Mouse (Mus musculus) gastrocnemius, postnatal 14 days (tissue): ENCODE results near the gene Klhl3. TPM values are rescaled to one million over a fixed set of nuclear protein-coding genes. Genes with fewer than 3 reads are reported as not detected.

Experiments
- DNase-seq: peaks from one replicate; pipeline ENCODE4 v3.0.0; 2021; ENCODE audit warnings: mixed read lengths
- intact Hi-C: fragments of 180-260 bp; cut with DNase I; formaldehyde crosslinking; loops from one replicate; pipeline ENCODE4 v1.15.1; 2025; ENCODE audit warnings: low total_unique reads
- microRNA-seq, 2 experiments: library from miRNA; unstranded; fragments of <30 nt; microRNA quantifications; one replicate each; pipeline ENCODE4 v1.2.0; 2021
- total RNA-seq, 2 experiments: library from RNA; stranded (reverse); gene quantifications; 2 replicates each; pipeline ENCODE4 v1.2.3; 2021

Gene Klhl3
- total RNA-seq, 2 experiments from 2014 or later, result 1.0 to 1.2 TPM

GRCm38 (mm10) chr13:57995864-57996263, 117.5 kb downstream of the Klhl3 start:
- intact Hi-C loops, result no loop called here
- no peak for DNase-seq

GRCm38 (mm10) chr13:57984637-57985036, 128.8 kb downstream of the Klhl3 start:
- no peak for DNase-seq
- intact Hi-C loops, result no loop called here

- no peak for DNase-seq
- intact Hi-C loops, result no loop called here
Measured at GRCm38 (mm10) chr13:57984163-57984562, 129.2 kb downstream of the Klhl3 start.

- DNase-seq, result no peak
- intact Hi-C loops, result no loop called here
Measured at GRCm38 (mm10) chr13:57983330-57983729, 130.1 kb downstream of the Klhl3 start.

- no peak for DNase-seq
- intact Hi-C loops, result no loop called here
Measured at GRCm38 (mm10) chr13:57982904-57983303, 130.5 kb downstream of the Klhl3 start.

GRCm38 (mm10) chr13:57980679-57981078, 132.7 kb downstream of the Klhl3 start:
- DNase-seq, result no peak
- intact Hi-C loops, result no loop called here

GRCm38 (mm10) chr13:57980071-57980470, 133.3 kb downstream of the Klhl3 start:
- no peak for DNase-seq
- intact Hi-C loops, result no loop called here

GRCm38 (mm10) chr13:57978931-57979330, 134.5 kb downstream of the Klhl3 start:
- intact Hi-C loops, result no loop called here
- no peak for DNase-seq

GRCm38 (mm10) chr13:57977721-57978120, 135.7 kb downstream of the Klhl3 start:
- intact Hi-C loops, result no loop called here
- no peak for DNase-seq

GRCm38 (mm10) chr13:57965658-57966057, 147.7 kb downstream of the Klhl3 start:
- intact Hi-C loops, result no loop called here
- no peak for DNase-seq

GRCm38 (mm10) chr13:57960254-57960653, 153.1 kb downstream of the Klhl3 start:
- no peak for DNase-seq
- intact Hi-C loops, result no loop called here

GRCm38 (mm10) chr13:57959806-57960205, 153.6 kb downstream of the Klhl3 start:
- DNase-seq, result no peak
- intact Hi-C loops, result no loop called here

Small RNA genes lying within 50 kb of the gene (microRNA-seq; reads per million reads assigned to microRNA genes)
- 46.9 to 50.6 reads per million in 2 experiments for gene Mir874

Other genes starting within 250 kb of the Klhl3 start
- 1 to 10 TPM in 1 of 2 experiments, under 1 TPM in 1; 0.78 to 1.4 TPM for gene Spock1, start 205.3 kb downstream of the Klhl3 start, total RNA-seq
- 10 to 100 TPM; 57.3 to 65.1 TPM for gene Hnrnpa0, start 15.0 kb upstream of the Klhl3 start, total RNA-seq
- 10 to 100 TPM in 1 of 2 experiments, 1 to 10 TPM in 1; 9.0 to 10.2 TPM for gene Idnk, start 44.1 kb upstream of the Klhl3 start, total RNA-seq
- 10 to 100 TPM; 40.7 to 43.2 TPM for gene Ubqln1, start 102.1 kb upstream of the Klhl3 start, total RNA-seq
- gene Gkap1, start 162.1 kb upstream of the Klhl3 start, total RNA-seq, result 10 to 100 TPM; 15.8 to 17.4 TPM
- gene Kif27, start 245.5 kb upstream of the Klhl3 start, total RNA-seq, result under 1 TPM; 0.07 to 0.33 TPM